Mouse (Mus musculus): ENCODE data around the gene Ip6k3.
A peak's percentile ranks its signal among the peaks of the same experiment; 100 is the strongest.

Ip6k3 gene

GRCm38 (mm10) chr17:27182401-27182800, 14.8 kb upstream of the Ip6k3 start:
- DNase-seq (ENCODE audit: low read depth, low spot score): no peak

GRCm38 (mm10) chr17:27181666-27182065, 14.1 kb upstream of the Ip6k3 start:
- DNase-seq (ENCODE audit: low read depth, low spot score): no peak

- peak; percentile 86 for DNase-seq (ENCODE audit: low read depth, low spot score)
Observed at GRCm38 (mm10) chr17:27179681-27180280, 12.2 kb upstream of the Ip6k3 start.

- DNase-seq (ENCODE audit: low read depth, low spot score): peak; percentile 98
Observed at GRCm38 (mm10) chr17:27178427-27179177, 11.0 kb upstream of the Ip6k3 start.

GRCm38 (mm10) chr17:27178019-27178418, 10.4 kb upstream of the Ip6k3 start:
- DNase-seq (ENCODE audit: low read depth, low spot score): peak; percentile 96

GRCm38 (mm10) chr17:27176754-27177153, 9.2 kb upstream of the Ip6k3 start:
- DNase-seq (ENCODE audit: low read depth, low spot score): no peak

GRCm38 (mm10) chr17:27176287-27176686, 8.7 kb upstream of the Ip6k3 start:
- no peak for DNase-seq (ENCODE audit: low read depth, low spot score)

- no peak for DNase-seq (ENCODE audit: low read depth, low spot score)
Observed at GRCm38 (mm10) chr17:27175196-27175874, 7.7 kb upstream of the Ip6k3 start.

GRCm38 (mm10) chr17:27173715-27174114, 6.1 kb upstream of the Ip6k3 start:
- DNase-seq (ENCODE audit: low read depth, low spot score): no peak

GRCm38 (mm10) chr17:27172459-27172858, 4.9 kb upstream of the Ip6k3 start:
- DNase-seq (ENCODE audit: low read depth, low spot score): no peak

- DNase-seq (ENCODE audit: low read depth, low spot score): no peak
Observed at GRCm38 (mm10) chr17:27171121-27171520, 3.5 kb upstream of the Ip6k3 start.

- no peak for DNase-seq (ENCODE audit: low read depth, low spot score)
Observed at GRCm38 (mm10) chr17:27169952-27170695, 2.5 kb upstream of the Ip6k3 start.

- no peak for DNase-seq (ENCODE audit: low read depth, low spot score)
Observed at GRCm38 (mm10) chr17:27168569-27168968, 974 bp upstream of the Ip6k3 start.

- no peak for DNase-seq (ENCODE audit: low read depth, low spot score)
Observed at GRCm38 (mm10) chr17:27166901-27167300, 694 bp downstream of the Ip6k3 start.

GRCm38 (mm10) chr17:27165054-27165773, 2.4 kb downstream of the Ip6k3 start:
- DNase-seq (ENCODE audit: low read depth, low spot score): peak; percentile 69

- no peak for DNase-seq (ENCODE audit: low read depth, low spot score)
Observed at GRCm38 (mm10) chr17:27160905-27161304, 6.7 kb downstream of the Ip6k3 start.

GRCm38 (mm10) chr17:27159169-27159568, 8.4 kb downstream of the Ip6k3 start:
- no peak for DNase-seq (ENCODE audit: low read depth, low spot score)

GRCm38 (mm10) chr17:27158439-27158838, 9.2 kb downstream of the Ip6k3 start:
- no peak for DNase-seq (ENCODE audit: low read depth, low spot score)

GRCm38 (mm10) chr17:27155752-27156151, 11.8 kb downstream of the Ip6k3 start:
- DNase-seq (ENCODE audit: low read depth, low spot score): no peak

- no peak for DNase-seq (ENCODE audit: low read depth, low spot score)
Observed at GRCm38 (mm10) chr17:27154881-27155280, 12.7 kb downstream of the Ip6k3 start.

- DNase-seq (ENCODE audit: low read depth, low spot score): no peak
Observed at GRCm38 (mm10) chr17:27154256-27154655, 13.3 kb downstream of the Ip6k3 start.
